Mouse (Mus musculus): ENCODE measurements around the gene Elovl3. TPM values are rescaled to one million over a fixed set of nuclear protein-coding genes. Genes with fewer than 3 reads are reported as not detected.
"Not testable (repeated sequence)": the region's sequence is repeated elsewhere in the genome, so short reads cannot be mapped to it uniquely, and the experiment has no call there.

The Elovl3 gene
- polyA plus RNA-seq, 1 experiment from 2014 or later = not detected

DNA sequence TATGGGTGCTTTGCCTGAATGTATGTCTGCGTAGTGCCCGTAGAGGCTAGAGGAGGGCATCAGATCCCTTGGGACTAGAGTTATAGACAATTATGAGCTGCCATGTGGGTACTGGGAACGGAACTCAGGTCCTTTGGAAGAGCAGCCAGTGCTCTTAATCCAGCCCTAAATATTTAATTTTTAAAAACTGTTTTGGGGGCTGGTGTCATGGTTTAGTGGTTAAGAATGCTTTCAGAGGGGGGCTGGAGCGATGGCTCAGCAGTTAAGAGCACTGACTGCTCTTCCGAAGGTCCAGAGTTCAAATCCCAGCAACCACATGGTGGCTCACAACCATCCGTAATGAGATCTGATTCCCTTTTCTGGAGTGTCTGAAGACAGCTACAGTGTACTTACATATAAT is 2.0 kb upstream of the Elovl3 start:
- not testable (repeated sequence) for ATAC-seq
- peaks cover 34% of the 10 kb centered on the region for H3K27me3 ChIP-seq (replicated peaks; ENCODE audit: control insufficient read depth, insufficient read depth, low read length)
- 78% methylated on average over 5 of the region's 6 CpGs for WGBS

GRCm38 (mm10) chr19:46131283-46131682 is 414 bp upstream of the Elovl3 start:
- H3K4me2 ChIP-seq (ENCODE audit: low read length) = peak overlapping the region; percentile 46
- H3K27ac ChIP-seq (ENCODE audit: low read length) = no peak overlapping the region
- H3K4me3 ChIP-seq (replicated peaks; ENCODE audit: low read length) = no peak overlapping the region
- H3K9ac ChIP-seq (replicated peaks; ENCODE audit: low read depth, low read length) = no peak overlapping the region
- 14% methylated on average over 5 of the region's 8 CpGs for WGBS
- H3K36me3 ChIP-seq (ENCODE audit: control insufficient read depth, insufficient read depth) = no peaks in the 10 kb centered on the region
- H3K9me3 ChIP-seq (ENCODE audit: control insufficient read depth, low read length) = no peaks in the 10 kb centered on the region
- H3K4me1 ChIP-seq (replicated peaks; ENCODE audit: control insufficient read depth, insufficient read depth, low read length) = peaks cover 16% of the 10 kb centered on the region
- peaks cover 39% of the 10 kb centered on the region for H3K27me3 ChIP-seq (replicated peaks; ENCODE audit: control insufficient read depth, insufficient read depth, low read length)
- no peak for ATAC-seq

More for the DNA sequence above, 2.0 kb upstream of the Elovl3 start:
- not testable (repeated sequence) for H3K36me3 ChIP-seq (ENCODE audit: control insufficient read depth, insufficient read depth); H3K27ac ChIP-seq (ENCODE audit: low read length); H3K9me3 ChIP-seq (ENCODE audit: control insufficient read depth, low read length); H3K4me1 ChIP-seq (replicated peaks; ENCODE audit: control insufficient read depth, insufficient read depth, low read length); H3K4me2 ChIP-seq (ENCODE audit: low read length); H3K4me3 ChIP-seq (replicated peaks; ENCODE audit: low read length); H3K9ac ChIP-seq (replicated peaks; ENCODE audit: low read depth, low read length)

- no peak overlapping the region for H3K4me2 ChIP-seq (ENCODE audit: low read length)
- WGBS = 29% methylated on average over 6 of the region's 6 CpGs
- H3K27ac ChIP-seq (ENCODE audit: low read length) = no peak overlapping the region
- no peak for ATAC-seq
- H3K4me1 ChIP-seq (replicated peaks; ENCODE audit: control insufficient read depth, insufficient read depth, low read length) = peaks cover 27% of the 10 kb centered on the region
- H3K9ac ChIP-seq (replicated peaks; ENCODE audit: low read depth, low read length) = no peak overlapping the region
- no peaks in the 10 kb centered on the region for H3K36me3 ChIP-seq (ENCODE audit: control insufficient read depth, insufficient read depth)
- H3K4me3 ChIP-seq (replicated peaks; ENCODE audit: low read length) = no peak overlapping the region
- H3K9me3 ChIP-seq (ENCODE audit: control insufficient read depth, low read length) = no peaks in the 10 kb centered on the region
- H3K27me3 ChIP-seq (replicated peaks; ENCODE audit: control insufficient read depth, insufficient read depth, low read length) = peaks cover 52% of the 10 kb centered on the region
These were observed 880 bp downstream of the Elovl3 start for GRCm38 (mm10) chr19:46132577-46132976.

DNA sequence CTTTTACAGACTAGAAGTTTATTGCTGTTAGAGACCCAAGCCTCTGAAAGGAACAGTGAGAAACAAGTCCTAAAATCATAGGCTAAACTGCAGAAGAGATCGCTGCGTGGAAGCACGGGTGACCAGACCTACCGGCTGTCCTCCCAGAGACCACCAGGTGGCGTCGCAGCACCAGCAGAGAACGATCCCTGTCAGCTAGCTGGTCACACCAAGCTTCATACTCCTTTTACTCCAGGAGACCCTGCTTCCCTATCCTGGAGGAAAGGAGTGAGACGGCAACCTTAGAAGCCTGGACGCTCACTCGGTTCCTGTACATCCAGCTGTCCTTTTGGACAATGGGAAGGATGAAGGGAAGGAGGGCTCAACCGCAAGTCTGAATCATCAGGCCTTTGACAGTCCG is 3.6 kb downstream of the Elovl3 start:
- Histone ChIP-seq H3K9ac (replicated peaks; ENCODE audit: low read depth, low read length) (peak overlapping the region; percentile 58), H3K4me3 (replicated peaks; ENCODE audit: low read length) (peak overlapping the region; percentile 56), H3K4me2 (ENCODE audit: low read length) (peak overlapping the region; percentile 99), H3K4me1 (replicated peaks; ENCODE audit: control insufficient read depth, insufficient read depth, low read length) (peaks cover 27% of the 10 kb centered on the region), H3K36me3 (ENCODE audit: control insufficient read depth, insufficient read depth) (no peaks in the 10 kb centered on the region), H3K27ac (ENCODE audit: low read length) (no peak overlapping the region), H3K27me3 (replicated peaks; ENCODE audit: control insufficient read depth, insufficient read depth, low read length) (peaks cover 66% of the 10 kb centered on the region), H3K9me3 (ENCODE audit: control insufficient read depth, low read length) (no peaks in the 10 kb centered on the region)
- ATAC-seq = peak; percentile 86
- under 1% methylated on average over 12 of the region's 12 CpGs for WGBS

- H3K4me1 ChIP-seq (replicated peaks; ENCODE audit: control insufficient read depth, insufficient read depth, low read length) = peaks cover 27% of the 10 kb centered on the region
- H3K9me3 ChIP-seq (ENCODE audit: control insufficient read depth, low read length) = no peaks in the 10 kb centered on the region
- peak overlapping the region; percentile 99 for H3K4me2 ChIP-seq (ENCODE audit: low read length)
- no peak overlapping the region for H3K27ac ChIP-seq (ENCODE audit: low read length)
- peak overlapping the region; percentile 58 for H3K9ac ChIP-seq (replicated peaks; ENCODE audit: low read depth, low read length)
- peaks cover 60% of the 10 kb centered on the region for H3K27me3 ChIP-seq (replicated peaks; ENCODE audit: control insufficient read depth, insufficient read depth, low read length)
- H3K4me3 ChIP-seq (replicated peaks; ENCODE audit: low read length) = peak overlapping the region; percentile 56
- WGBS = under 1% methylated on average over 77 of the region's 79 CpGs
- ATAC-seq = peak; percentile 59
- no peaks in the 10 kb centered on the region for H3K36me3 ChIP-seq (ENCODE audit: control insufficient read depth, insufficient read depth)
These were observed 4.3 kb downstream of the Elovl3 start for GRCm38 (mm10) chr19:46135789-46136638.

DNA sequence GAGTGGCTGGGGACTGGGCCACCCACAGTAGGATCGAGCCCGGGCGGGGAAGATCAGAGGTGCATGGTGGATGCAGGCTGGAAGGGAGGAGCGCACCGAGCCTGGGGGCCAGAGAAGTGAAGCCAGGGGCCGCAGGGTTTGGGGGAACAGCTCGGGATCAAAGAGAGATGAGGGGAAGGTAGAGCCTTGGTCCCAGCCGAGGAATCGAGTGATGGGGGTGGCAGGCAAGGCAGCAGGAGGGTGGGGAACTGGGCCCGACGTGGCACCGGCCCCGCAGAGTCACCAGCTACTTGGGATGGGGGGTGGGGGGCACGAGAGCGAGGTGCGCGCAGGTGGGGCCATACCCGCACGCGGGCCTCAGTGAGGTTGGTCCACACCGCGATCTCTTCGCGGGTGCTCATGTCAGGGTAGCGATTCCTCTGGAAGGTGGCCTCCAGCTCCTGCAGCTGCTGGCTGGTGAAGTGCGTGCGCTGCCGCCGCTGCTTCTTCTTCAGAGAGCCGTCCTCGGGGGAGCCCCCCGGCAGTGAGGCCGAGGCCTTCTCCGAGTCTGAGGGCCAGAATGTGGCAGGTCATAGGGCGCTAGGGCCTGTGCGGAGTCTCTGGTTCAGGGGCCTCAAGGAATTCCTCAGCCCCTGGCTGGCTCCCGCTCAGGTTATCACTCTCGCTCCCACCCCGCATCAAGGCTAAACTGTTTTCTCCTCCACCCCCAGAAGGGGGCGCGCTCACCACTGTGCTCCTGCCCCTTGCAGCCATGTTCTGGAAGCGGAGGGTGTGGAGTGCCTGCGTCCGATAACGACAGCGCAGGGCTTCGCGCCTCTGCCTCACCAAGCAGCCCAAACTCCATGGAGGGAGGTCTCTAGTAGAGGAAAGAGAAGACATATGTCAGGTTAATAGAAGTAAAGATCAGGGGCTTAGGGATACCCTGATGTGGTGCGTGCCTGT is 5.2 kb downstream of the Elovl3 start:
- Histone ChIP-seq H3K4me1 (replicated peaks; ENCODE audit: control insufficient read depth, insufficient read depth, low read length) (peaks cover 23% of the 10 kb centered on the region), H3K36me3 (ENCODE audit: control insufficient read depth, insufficient read depth) (no peaks in the 10 kb centered on the region), H3K9ac (replicated peaks; ENCODE audit: low read depth, low read length) (peak overlapping the region; percentile 58), H3K4me3 (replicated peaks; ENCODE audit: low read length) (peak overlapping the region; percentile 56), H3K27ac (ENCODE audit: low read length) (no peak overlapping the region), H3K27me3 (replicated peaks; ENCODE audit: control insufficient read depth, insufficient read depth, low read length) (peaks cover 60% of the 10 kb centered on the region), H3K9me3 (ENCODE audit: control insufficient read depth, low read length) (no peaks in the 10 kb centered on the region), H3K4me2 (ENCODE audit: low read length) (peak overlapping the region; percentile 99)
- 2% methylated on average over 49 of the region's 49 CpGs for WGBS
- no peak; the same call in 1 of the 2 replicates for ATAC-seq

- 55% methylated on average over 2 of the region's 2 CpGs for WGBS
- Histone ChIP-seq H3K9ac (replicated peaks; ENCODE audit: low read depth, low read length) (no peak overlapping the region), H3K4me1 (replicated peaks; ENCODE audit: control insufficient read depth, insufficient read depth, low read length) (peaks cover 20% of the 10 kb centered on the region), H3K27me3 (replicated peaks; ENCODE audit: control insufficient read depth, insufficient read depth, low read length) (peaks cover 44% of the 10 kb centered on the region), H3K4me2 (ENCODE audit: low read length) (no peak overlapping the region), H3K9me3 (ENCODE audit: control insufficient read depth, low read length) (no peaks in the 10 kb centered on the region), H3K4me3 (replicated peaks; ENCODE audit: low read length) (no peak overlapping the region), H3K36me3 (ENCODE audit: control insufficient read depth, insufficient read depth) (no peaks in the 10 kb centered on the region), H3K27ac (ENCODE audit: low read length) (no peak overlapping the region)
- ATAC-seq = no peak
These were observed 8.6 kb downstream of the Elovl3 start for GRCm38 (mm10) chr19:46140324-46140723.

DNA sequence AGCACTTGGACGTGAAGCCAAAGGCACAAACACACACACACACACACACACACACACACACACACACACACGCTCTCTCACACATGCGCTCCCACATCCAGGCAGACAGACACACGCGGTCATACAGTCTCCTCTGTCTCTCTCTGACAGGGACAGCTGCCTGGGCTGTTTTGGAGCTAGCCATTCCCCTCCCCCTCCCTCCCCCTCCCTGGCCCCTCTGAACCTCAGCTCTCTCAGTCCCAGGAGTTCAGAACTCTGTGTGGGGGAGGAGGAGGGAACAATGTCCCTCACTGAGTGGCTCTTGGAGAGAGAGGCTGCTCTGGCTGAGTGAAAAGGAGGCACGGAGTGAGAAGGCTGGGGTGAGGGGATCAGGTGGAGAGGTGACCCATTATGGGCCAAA is 9.4 kb downstream of the Elovl3 start:
- H3K27me3 ChIP-seq (replicated peaks; ENCODE audit: control insufficient read depth, insufficient read depth, low read length) = peaks cover 50% of the 10 kb centered on the region
- 13% methylated on average over 6 of the region's 6 CpGs for WGBS

More for the DNA sequence above, 9.4 kb downstream of the Elovl3 start:
- no peaks in the 10 kb centered on the region for H3K36me3 ChIP-seq (ENCODE audit: control insufficient read depth, insufficient read depth)
- no peak overlapping the region for H3K27ac ChIP-seq (ENCODE audit: low read length)
- no peak overlapping the region for H3K9ac ChIP-seq (replicated peaks; ENCODE audit: low read depth, low read length)
- no peaks in the 10 kb centered on the region for H3K9me3 ChIP-seq (ENCODE audit: control insufficient read depth, low read length)
- no peak overlapping the region for H3K4me3 ChIP-seq (replicated peaks; ENCODE audit: low read length)
- no peak overlapping the region for H3K4me2 ChIP-seq (ENCODE audit: low read length)
- peaks cover 12% of the 10 kb centered on the region for H3K4me1 ChIP-seq (replicated peaks; ENCODE audit: control insufficient read depth, insufficient read depth, low read length)
- ATAC-seq = no peak
